Mouse (Mus musculus) limb, embryonic 13.5 days (tissue): ENCODE data around the gene Xrcc5. TPM values are rescaled to one million over a fixed set of nuclear protein-coding genes. Genes with fewer than 3 reads are reported as not detected.

Source experiments
- ATAC-seq: fragments of 200-750 bp; cut with Nextera tagmentation; 2 replicates; pipeline ENCODE4 v1.8.0; 2017; ENCODE audit warnings: low read depth, moderate number of reproducible peaks, moderate TSS enrichment; ENCODE audit not compliant: low FRiP score
- H3K27ac ChIP-seq: fragments of 300-500 bp; sonication (generic); 2 replicates; pipeline ENCODE4 v1.5.1; 2015; ENCODE audit warnings: inconsistent platforms, mild to moderate bottlenecking, moderate library complexity
- H3K27me3 ChIP-seq: fragments of 300-500 bp; sonication (generic); 2 replicates; pipeline ENCODE4 v1.6.1; 2015; ENCODE audit warnings: mild to moderate bottlenecking, inconsistent platforms
- H3K36me3 ChIP-seq: fragments of 300-500 bp; sonication (generic); 2 replicates; pipeline ENCODE4 v1.6.1; 2015; ENCODE audit warnings: inconsistent platforms, mild to moderate bottlenecking, moderate library complexity
- H3K4me1 ChIP-seq: fragments of 300-500 bp; sonication (generic); 2 replicates; pipeline ENCODE4 v1.6.1; 2015; ENCODE audit warnings: inconsistent platforms
- H3K4me2 ChIP-seq: fragments of 300-500 bp; sonication (generic); replicated peaks from 2 replicates; pipeline ENCODE4 v1.6.1; 2015; ENCODE audit warnings: inconsistent platforms, mild to moderate bottlenecking, moderate library complexity
- H3K4me3 ChIP-seq: fragments of 300-500 bp; sonication (generic); 2 replicates; pipeline ENCODE4 v1.5.1; 2015; ENCODE audit warnings: moderate library complexity, mild to moderate bottlenecking, inconsistent platforms
- H3K9ac ChIP-seq: fragments of 300-500 bp; sonication (generic); 2 replicates; pipeline ENCODE4 v1.6.1; 2015; ENCODE audit warnings: mild to moderate bottlenecking, inconsistent platforms
- H3K9me3 ChIP-seq: fragments of 300-500 bp; sonication (generic); 2 replicates; pipeline ENCODE4 v1.6.1; 2016; ENCODE audit warnings: inconsistent platforms
- WGBS: fragments of 180-500 bp; shearing (Covaris S2); methylation state at CpG from one replicate; pipeline ENCODE4 v1.1.7; 2015; 5-methylcytosine and 5-hydroxymethylcytosine counted together
- polyA plus RNA-seq: library from polyadenylated mRNA; unstranded; fragments of >200 nt; fragmentation: Nextera tagmentation; extraction: Ambion mirVana; gene quantifications from 2 replicates; pipeline ENCODE4 v1.2.1, GENCODE M21; 2015

Xrcc5 gene
- 56.3 and 56.8 TPM in 2 replicates for polyA plus RNA-seq

GRCm38 (mm10) chr1:72307317-72307798 lies at the start of gene Xrcc5:
Gene Xrcc5 (plus strand): TSS chr1:72307421.
- H3K9me3 ChIP-seq, result no peaks in the 10 kb centered on the region
- peak within 1 kb of the TSS; percentile 79 for H3K9ac ChIP-seq
- H3K4me1 ChIP-seq, result peaks cover 22% of the 10 kb centered on the region
- peaks cover 9% of the 10 kb centered on the region for H3K36me3 ChIP-seq
- peak within 1 kb of the TSS; percentile 60 for H3K4me3 ChIP-seq
- WGBS, result 0% methylated on average over 21 of the region's 21 CpGs
- peak; percentile 95 for ATAC-seq
- H3K4me2 ChIP-seq, result peak within 1 kb of the TSS; percentile 62
- H3K27ac ChIP-seq, result peak within 1 kb of the TSS; percentile 92
- H3K27me3 ChIP-seq, result no peaks in the 10 kb centered on the region

GRCm38 (mm10) chr1:72263099-72263498 lies 44.1 kb upstream of the Xrcc5 start:
- H3K27ac ChIP-seq, result no peak overlapping the region
- no peak overlapping the region for H3K4me2 ChIP-seq
- ATAC-seq, result no peak
- 90% methylated on average over 3 of the region's 3 CpGs for WGBS
- H3K4me1 ChIP-seq, result no peaks in the 10 kb centered on the region
- no peaks in the 10 kb centered on the region for H3K27me3 ChIP-seq
- H3K36me3 ChIP-seq, result peaks cover 63% of the 10 kb centered on the region
- no peak overlapping the region for H3K4me3 ChIP-seq
- H3K9ac ChIP-seq, result no peak overlapping the region
- no peaks in the 10 kb centered on the region for H3K9me3 ChIP-seq

GRCm38 (mm10) chr1:72278085-72278484 lies 29.1 kb upstream of the Xrcc5 start:
- 89% methylated on average over 3 of the region's 3 CpGs for WGBS
- ATAC-seq, result no peak
- no peak overlapping the region for H3K9ac ChIP-seq

GRCm38 (mm10) chr1:72282604-72283003 lies 24.6 kb upstream of the Xrcc5 start:
- no peaks in the 10 kb centered on the region for H3K27me3 ChIP-seq
- H3K4me2 ChIP-seq, result no peak overlapping the region
- no peaks in the 10 kb centered on the region for H3K36me3 ChIP-seq
- no peak overlapping the region for H3K4me3 ChIP-seq
- 92% methylated on average over 1 of the region's 1 CpGs for WGBS
- no peaks in the 10 kb centered on the region for H3K9me3 ChIP-seq
- no peak for ATAC-seq
- no peak overlapping the region for H3K9ac ChIP-seq
- H3K4me1 ChIP-seq, result no peaks in the 10 kb centered on the region; the same call in 1 of the 2 replicates
- H3K27ac ChIP-seq, result no peak overlapping the region

More at GRCm38 (mm10) chr1:72278085-72278484, 29.1 kb upstream of the Xrcc5 start:
- Histone ChIP-seq H3K4me1 (no peaks in the 10 kb centered on the region), H3K4me3 (no peak overlapping the region), H3K27ac (no peak overlapping the region), H3K27me3 (no peaks in the 10 kb centered on the region), H3K4me2 (no peak overlapping the region), H3K9me3 (0 out of 2 replicates have a peak, but pooled peaks cover 4% of the 10 kb centered on the region), H3K36me3 (peaks cover 31% of the 10 kb centered on the region)

DNA sequence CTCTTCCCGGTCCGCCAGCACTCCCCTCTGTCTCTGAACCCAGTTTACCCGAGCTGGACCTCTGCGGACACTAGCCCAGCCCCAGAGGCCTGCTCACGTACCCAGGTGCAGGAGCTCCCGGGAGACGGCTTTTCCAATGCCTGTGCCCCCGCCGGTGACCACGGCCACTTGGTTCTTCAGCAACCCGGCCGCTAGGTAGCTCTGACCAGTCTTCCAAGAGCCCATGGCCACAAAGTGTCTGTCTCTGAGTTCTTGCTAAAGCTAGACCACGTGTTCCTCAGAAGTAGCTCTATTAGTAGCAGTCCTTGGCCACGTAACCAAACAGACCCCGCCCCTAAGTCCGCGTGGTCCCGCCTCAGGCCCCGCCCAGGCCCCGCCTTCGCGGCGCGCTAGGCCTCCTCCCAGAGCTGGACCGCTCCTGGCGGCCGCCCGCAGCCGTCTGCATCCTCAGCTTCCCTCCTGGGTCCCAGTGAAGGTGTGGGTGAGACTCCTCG lies 23.2 kb upstream of the Xrcc5 start, which contains the start of the genes Pecr and Tmem169:
Gene Pecr (minus strand): TSS at position 323 of the 494 bp plus-strand sequence.
Gene Tmem169 (plus strand): TSS at position 378 of the 494 bp plus-strand sequence.
- Histone ChIP-seq H3K4me3 (peak within 1 kb of the TSS; percentile 72), H3K4me1 (no peaks in the 10 kb centered on the region; the same call in 1 of the 2 replicates), H3K9me3 (no peaks in the 10 kb centered on the region), H3K27ac (peak within 1 kb of the TSS; percentile 58; the same call in 1 of the 2 replicates), H3K9ac (peak within 1 kb of the TSS; percentile 83), H3K36me3 (no peaks in the 10 kb centered on the region), H3K4me2 (peak within 1 kb of the TSS; percentile 84), H3K27me3 (no peaks in the 10 kb centered on the region)
- WGBS, result under 1% methylated on average over 30 of the region's 30 CpGs
- peak; percentile 100 for ATAC-seq

- peak; percentile 61 for ATAC-seq
- peak overlapping the region; percentile 72 for H3K4me3 ChIP-seq
- H3K36me3 ChIP-seq, result no peaks in the 10 kb centered on the region
- H3K9ac ChIP-seq, result peak overlapping the region; percentile 68
- H3K27ac ChIP-seq, result 0 out of 2 replicates have a peak overlapping the region, but pooled peaks have one; percentile 39
- H3K4me1 ChIP-seq, result no peaks in the 10 kb centered on the region; the same call in 1 of the 2 replicates
- 0% methylated on average over 5 of the region's 5 CpGs for WGBS
- H3K27me3 ChIP-seq, result no peaks in the 10 kb centered on the region
- H3K9me3 ChIP-seq, result no peaks in the 10 kb centered on the region
- peak overlapping the region; percentile 84 for H3K4me2 ChIP-seq
Measured at GRCm38 (mm10) chr1:72284539-72284938, 22.7 kb upstream of the Xrcc5 start.

- H3K9me3 ChIP-seq, result no peaks in the 10 kb centered on the region
- no peak overlapping the region for H3K4me2 ChIP-seq
- no peak overlapping the region for H3K4me3 ChIP-seq
- no peak overlapping the region for H3K27ac ChIP-seq
- WGBS, result 49% methylated on average over 5 of the region's 5 CpGs
- ATAC-seq, result no peak
- no peaks in the 10 kb centered on the region for H3K36me3 ChIP-seq
- no peak overlapping the region for H3K9ac ChIP-seq
- H3K4me1 ChIP-seq, result no peaks in the 10 kb centered on the region; the same call in 1 of the 2 replicates
- no peaks in the 10 kb centered on the region for H3K27me3 ChIP-seq
Measured at GRCm38 (mm10) chr1:72286904-72287303, 20.3 kb upstream of the Xrcc5 start.

GRCm38 (mm10) chr1:72287893-72288292 lies 19.3 kb upstream of the Xrcc5 start:
- Histone ChIP-seq H3K4me1 (no peaks in the 10 kb centered on the region; the same call in 1 of the 2 replicates), H3K27me3 (no peaks in the 10 kb centered on the region), H3K36me3 (no peaks in the 10 kb centered on the region), H3K27ac (no peak overlapping the region), H3K9ac (no peak overlapping the region), H3K4me2 (no peak overlapping the region), H3K9me3 (0 out of 2 replicates have a peak, but pooled peaks cover 2% of the 10 kb centered on the region), H3K4me3 (no peak overlapping the region)
- WGBS, result 85% methylated on average over 4 of the region's 4 CpGs
- no peak for ATAC-seq

- ATAC-seq, result no peak
- H3K4me3 ChIP-seq, result no peak overlapping the region
- 0 out of 2 replicates have a peak, but pooled peaks cover 2% of the 10 kb centered on the region for H3K9me3 ChIP-seq
- no peaks in the 10 kb centered on the region for H3K36me3 ChIP-seq
- H3K9ac ChIP-seq, result no peak overlapping the region
- no peaks in the 10 kb centered on the region for H3K27me3 ChIP-seq
- no peak overlapping the region for H3K27ac ChIP-seq
- no peak overlapping the region for H3K4me2 ChIP-seq
- no peaks in the 10 kb centered on the region; the same call in 1 of the 2 replicates for H3K4me1 ChIP-seq
- WGBS, result 88% methylated on average over 4 of the region's 4 CpGs
Measured at GRCm38 (mm10) chr1:72288527-72289150, 18.6 kb upstream of the Xrcc5 start.

DNA sequence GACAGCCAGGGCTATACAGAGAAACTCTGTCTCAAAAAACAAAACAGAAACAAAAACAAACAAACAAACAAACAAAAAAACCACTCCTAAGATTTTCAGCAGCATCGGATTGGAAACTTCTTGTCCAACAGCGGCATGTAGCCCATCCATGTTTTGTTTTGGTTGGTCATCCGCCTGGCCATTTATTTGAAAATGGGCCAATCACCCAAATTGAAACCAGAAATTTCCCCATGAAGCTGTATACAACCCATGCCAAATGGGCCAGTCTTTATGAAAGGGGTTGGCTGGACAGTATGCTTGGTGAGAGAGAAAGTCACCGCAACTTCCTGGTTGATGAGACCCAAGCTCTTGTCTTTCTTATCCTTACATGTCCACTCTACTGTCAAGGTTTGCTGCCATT lies 16.3 kb upstream of the Xrcc5 start:
- H3K27ac ChIP-seq, result no peak overlapping the region
- WGBS, result 87% methylated on average over 4 of the region's 4 CpGs
- ATAC-seq, result no peak
- H3K9me3 ChIP-seq, result 0 out of 2 replicates have a peak, but pooled peaks cover 2% of the 10 kb centered on the region
- no peaks in the 10 kb centered on the region for H3K27me3 ChIP-seq
- H3K9ac ChIP-seq, result no peak overlapping the region
- H3K4me1 ChIP-seq, result no peaks in the 10 kb centered on the region
- H3K36me3 ChIP-seq, result no peaks in the 10 kb centered on the region
- H3K4me2 ChIP-seq, result no peak overlapping the region
- H3K4me3 ChIP-seq, result no peak overlapping the region

- Histone ChIP-seq H3K9me3 (0 out of 2 replicates have a peak, but pooled peaks cover 2% of the 10 kb centered on the region), H3K4me1 (no peaks in the 10 kb centered on the region), H3K4me3 (no peak overlapping the region), H3K36me3 (no peaks in the 10 kb centered on the region), H3K27ac (no peak overlapping the region), H3K9ac (no peak overlapping the region), H3K27me3 (no peaks in the 10 kb centered on the region), H3K4me2 (no peak overlapping the region)
- 91% methylated on average over 4 of the region's 4 CpGs for WGBS
- ATAC-seq, result no peak
Measured at GRCm38 (mm10) chr1:72291421-72291820, 15.8 kb upstream of the Xrcc5 start.

DNA sequence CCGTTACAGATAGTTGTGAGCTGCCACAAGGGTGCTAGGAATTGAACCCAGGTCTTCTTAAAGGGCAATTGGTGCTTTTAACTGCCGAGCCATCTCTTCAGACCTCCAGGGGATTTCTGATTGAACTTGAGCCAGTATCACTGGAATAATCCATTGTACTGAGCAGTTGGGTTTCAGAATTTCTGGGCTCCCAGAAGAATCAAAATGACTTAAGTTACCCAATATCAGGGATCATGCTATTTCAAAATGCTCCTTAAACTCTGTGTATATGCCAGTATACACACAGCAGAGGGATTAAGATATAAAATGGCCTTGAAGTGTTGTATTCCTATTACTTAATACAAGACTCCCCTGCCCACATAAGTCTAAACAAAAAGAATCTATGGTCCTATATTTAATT lies 15.3 kb upstream of the Xrcc5 start:
- ATAC-seq, result no peak
- Histone ChIP-seq H3K9ac (no peak overlapping the region), H3K4me2 (no peak overlapping the region), H3K4me3 (no peak overlapping the region), H3K27me3 (no peaks in the 10 kb centered on the region), H3K9me3 (0 out of 2 replicates have a peak, but pooled peaks cover 2% of the 10 kb centered on the region), H3K4me1 (no peaks in the 10 kb centered on the region), H3K36me3 (no peaks in the 10 kb centered on the region), H3K27ac (no peak overlapping the region)
- 83% methylated on average over 2 of the region's 2 CpGs for WGBS
